ENCODE assay signal across 27 mouse cellular contexts in the genomic region with DNA sequence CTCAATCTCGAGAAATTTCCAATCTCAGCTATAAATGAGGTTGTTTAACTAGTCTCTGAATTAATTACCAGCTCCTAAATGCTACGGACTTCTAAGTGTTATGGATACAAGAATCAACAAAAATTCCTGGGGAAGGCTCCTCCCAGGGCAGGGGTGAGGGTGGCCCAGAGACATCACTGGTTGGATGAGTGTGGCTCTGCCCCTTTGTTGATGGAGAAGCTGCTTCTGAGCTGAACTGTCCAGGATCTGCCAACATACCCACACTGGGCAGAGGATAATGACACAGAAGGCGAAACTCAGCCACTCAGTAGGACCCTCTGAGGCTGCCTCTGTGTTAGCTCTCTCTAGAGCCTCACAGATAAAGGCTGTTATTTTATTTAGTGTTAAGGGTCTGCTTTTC.
DNase-seq lines count a peak whose midpoint lies in the region; ATAC-seq and TF ChIP-seq lines count a peak whose summit lies in the region.
"Had no signal": no experiment of that assay in that cellular context is flagged by ENCODE, and none has a peak within 500 bp of the region (broad histone marks: within the 10 kb centered on the region; RNA-seq: fewer than 3 reads in every experiment).

No protein-coding gene starts in this region.

- ATAC-seq in forebrain, embryonic 16.5 days: no peak
- ATAC-seq in hindbrain, embryonic 13.5 days (ENCODE audit: low FRiP score): no peak
- no peak for ATAC-seq in midbrain, embryonic 11.5 days (ENCODE audit: low FRiP score)
- ATAC-seq in midbrain, embryonic 16.5 days: no peak
- no peak for ATAC-seq in frontal cortex, adult (ENCODE audit: low TSS enrichment)
- ATAC-seq: forebrain, embryonic 13.5 days; intestine, embryonic 15.5 days had no signal

- H3K36me3 ChIP-seq in forebrain, embryonic 10.5 days (replicated peaks): no peaks in the 10 kb centered on the region
- H3K36me3 ChIP-seq in forebrain, embryonic 16.5 days (ENCODE audit: control insufficient read depth, insufficient read depth): no peaks in the 10 kb centered on the region
- no peaks in the 10 kb centered on the region for H3K36me3 ChIP-seq in hindbrain, embryonic 10.5 days
- no peaks in the 10 kb centered on the region for H3K36me3 ChIP-seq in hindbrain, embryonic 13.5 days
- H3K36me3 ChIP-seq in midbrain, embryonic 11.5 days (ENCODE audit: control insufficient read depth, insufficient read depth, low read length): no peaks in the 10 kb centered on the region
- no peaks in the 10 kb centered on the region for H3K36me3 ChIP-seq in midbrain, embryonic 16.5 days (ENCODE audit: control insufficient read depth, insufficient read depth, low read length)
- H3K36me3 ChIP-seq: embryonic facial prominence, embryonic 10.5 days; embryonic facial prominence, embryonic 13.5 days; heart, embryonic 12.5 days; heart, embryonic 15.5 days; hindbrain, embryonic 15.5 days; intestine, embryonic 15.5 days had no signal

- no peak for TF ChIP-seq CTCF in brain, embryonic 14.5 days (IDR thresholded peaks at IDR 0.05; ENCODE audit: borderline replicate concordance, extremely low read depth, insufficient read depth, insufficient read length)

- peaks cover 51% of the 10 kb centered on the region for H3K4me1 ChIP-seq in forebrain, embryonic 10.5 days
- H3K4me1 ChIP-seq in forebrain, embryonic 16.5 days (replicated peaks; ENCODE audit: control insufficient read depth, insufficient read depth, low read length): peaks cover 27% of the 10 kb centered on the region
- peaks cover 51% of the 10 kb centered on the region for H3K4me1 ChIP-seq in hindbrain, embryonic 10.5 days (replicated peaks)
- peaks cover 20% of the 10 kb centered on the region for H3K4me1 ChIP-seq in hindbrain, embryonic 13.5 days (replicated peaks)
- peaks cover 34% of the 10 kb centered on the region for H3K4me1 ChIP-seq in midbrain, embryonic 11.5 days (ENCODE audit: control insufficient read depth, insufficient read depth, low read length)
- 0 out of 2 replicates have a peak, but pooled peaks cover 5% of the 10 kb centered on the region for H3K4me1 ChIP-seq in midbrain, embryonic 16.5 days (ENCODE audit: control insufficient read depth, insufficient read depth, low read length)
- H3K4me1 ChIP-seq: intestine, embryonic 15.5 days had no signal

- H3K4me3 ChIP-seq in forebrain, embryonic 10.5 days: no peak overlapping the region
- no peak overlapping the region for H3K4me3 ChIP-seq in forebrain, embryonic 16.5 days (replicated peaks; ENCODE audit: low read length)
- H3K4me3 ChIP-seq in hindbrain, embryonic 10.5 days: no peak overlapping the region
- no peak overlapping the region for H3K4me3 ChIP-seq in hindbrain, embryonic 13.5 days
- no peak overlapping the region for H3K4me3 ChIP-seq in midbrain, embryonic 11.5 days (ENCODE audit: low read depth, low read length)
- no peak overlapping the region for H3K4me3 ChIP-seq in midbrain, embryonic 16.5 days (ENCODE audit: low read depth, low read length)
- H3K4me3 ChIP-seq: embryonic facial prominence, embryonic 10.5 days; embryonic facial prominence, embryonic 13.5 days; erythroblast, embryonic 14.5 days; forebrain, embryonic 13.5 days; heart, embryonic 12.5 days; heart, embryonic 15.5 days; hindbrain, embryonic 15.5 days; intestine, embryonic 15.5 days had no signal

- no peak for TF ChIP-seq POLR2A in brain, embryonic 14.5 days (IDR thresholded peaks at IDR 0.05; ENCODE audit: borderline replicate concordance, extremely low read depth, insufficient read depth, insufficient read length, poor library complexity, severe bottlenecking)

- peak overlapping the region; percentile 65 for H3K27ac ChIP-seq in forebrain, embryonic 10.5 days
- H3K27ac ChIP-seq in forebrain, embryonic 16.5 days (ENCODE audit: low read length): no peak overlapping the region
- H3K27ac ChIP-seq in hindbrain, embryonic 10.5 days: peak overlapping the region; percentile 74
- H3K27ac ChIP-seq in hindbrain, embryonic 13.5 days: no peak overlapping the region
- no peak overlapping the region for H3K27ac ChIP-seq in midbrain, embryonic 11.5 days (ENCODE audit: low read depth, low read length)
- no peak overlapping the region for H3K27ac ChIP-seq in midbrain, embryonic 16.5 days (ENCODE audit: low read length)
- H3K27ac ChIP-seq: embryonic facial prominence, embryonic 10.5 days; embryonic facial prominence, embryonic 13.5 days; forebrain, embryonic 13.5 days; heart, embryonic 15.5 days; hindbrain, embryonic 15.5 days; intestine, embryonic 15.5 days had no signal

- no peak overlapping the region for H3K4me2 ChIP-seq in forebrain, embryonic 16.5 days (ENCODE audit: low read length)
- no peak overlapping the region for H3K4me2 ChIP-seq in hindbrain, embryonic 13.5 days
- H3K4me2 ChIP-seq in midbrain, embryonic 11.5 days: no peak overlapping the region
- no peak overlapping the region for H3K4me2 ChIP-seq in midbrain, embryonic 16.5 days (ENCODE audit: low read length)
- H3K4me2 ChIP-seq: embryonic facial prominence, embryonic 13.5 days; forebrain, embryonic 13.5 days; heart, embryonic 12.5 days; heart, embryonic 15.5 days; hindbrain, embryonic 15.5 days; intestine, embryonic 15.5 days had no signal

- DNase-seq in forebrain, embryonic 10.5 days (ENCODE audit: extremely low spot score, low spot score): no peak
- no peak for DNase-seq in hindbrain, embryonic 10.5 days (ENCODE audit: low spot score)
- peak; percentile 88 for DNase-seq in midbrain, embryonic 11.5 days (ENCODE audit: low spot score, missing footprints)
- peak; percentile 12 for DNase-seq in brain, embryonic 14.5 days (ENCODE audit: low read depth)
- DNase-seq: adrenal gland, adult 2 months; adrenal gland, postnatal 14 days; cerebellum, adult 11-12 months; cerebellum, adult 8-10 months; cerebellum, postnatal 10 days; cerebellum, postnatal 36 days; embryo, embryonic 11 days; forebrain, postnatal 0 days; gastrocnemius, postnatal 36 days; heart, postnatal 10 days; kidney, adult 11 months had no signal

- H3K9me3 ChIP-seq in forebrain, embryonic 10.5 days: no peaks in the 10 kb centered on the region
- H3K9me3 ChIP-seq in forebrain, embryonic 16.5 days (ENCODE audit: control insufficient read depth, low read length): no peaks in the 10 kb centered on the region
- no peaks in the 10 kb centered on the region for H3K9me3 ChIP-seq in hindbrain, embryonic 10.5 days
- H3K9me3 ChIP-seq in hindbrain, embryonic 13.5 days: no peaks in the 10 kb centered on the region
- no peaks in the 10 kb centered on the region for H3K9me3 ChIP-seq in midbrain, embryonic 11.5 days (ENCODE audit: control insufficient read depth, low read length)
- no peaks in the 10 kb centered on the region for H3K9me3 ChIP-seq in midbrain, embryonic 16.5 days (replicated peaks; ENCODE audit: control insufficient read depth, low read length, poor library complexity, severe bottlenecking)
- H3K9me3 ChIP-seq: embryonic facial prominence, embryonic 10.5 days; embryonic facial prominence, embryonic 13.5 days; forebrain, embryonic 13.5 days; heart, embryonic 12.5 days; heart, embryonic 15.5 days; hindbrain, embryonic 15.5 days; intestine, embryonic 15.5 days had no signal

- no peaks in the 10 kb centered on the region for H3K27me3 ChIP-seq in forebrain, embryonic 10.5 days (ENCODE audit: poor library complexity, severe bottlenecking)
- H3K27me3 ChIP-seq in forebrain, embryonic 16.5 days (replicated peaks; ENCODE audit: control insufficient read depth, insufficient read depth, low read length): no peaks in the 10 kb centered on the region
- peaks cover 3% of the 10 kb centered on the region; the same call in 1 of the 2 replicates for H3K27me3 ChIP-seq in hindbrain, embryonic 10.5 days (ENCODE audit: insufficient read depth, poor library complexity, severe bottlenecking)
- peaks cover 9% of the 10 kb centered on the region for H3K27me3 ChIP-seq in hindbrain, embryonic 13.5 days
- H3K27me3 ChIP-seq in midbrain, embryonic 11.5 days (ENCODE audit: control insufficient read depth, insufficient read depth, low read length): no peaks in the 10 kb centered on the region
- H3K27me3 ChIP-seq in midbrain, embryonic 16.5 days (ENCODE audit: control insufficient read depth, insufficient read depth, low read depth, low read length): no peaks in the 10 kb centered on the region
- H3K27me3 ChIP-seq: forebrain, embryonic 13.5 days; intestine, embryonic 15.5 days had no signal

- 77% methylated on average over 3 of the region's 3 CpGs for WGBS in forebrain, embryonic 10.5 days
- WGBS in forebrain, embryonic 16.5 days: 51% methylated on average over 3 of the region's 3 CpGs
- 68% methylated on average over 3 of the region's 3 CpGs for WGBS in hindbrain, embryonic 10.5 days
- WGBS in hindbrain, embryonic 13.5 days: 69% methylated on average over 3 of the region's 3 CpGs
- 67% methylated on average over 3 of the region's 3 CpGs for WGBS in midbrain, embryonic 11.5 days
- WGBS in midbrain, embryonic 16.5 days: 69% methylated on average over 3 of the region's 3 CpGs

- H3K9ac ChIP-seq in forebrain, embryonic 16.5 days (replicated peaks; ENCODE audit: low read depth, low read length): no peak overlapping the region
- no peak overlapping the region for H3K9ac ChIP-seq in hindbrain, embryonic 13.5 days
- no peak overlapping the region for H3K9ac ChIP-seq in midbrain, embryonic 11.5 days (ENCODE audit: low read length)
- no peak overlapping the region for H3K9ac ChIP-seq in midbrain, embryonic 16.5 days (ENCODE audit: low read depth, low read length)
- H3K9ac ChIP-seq: embryonic facial prominence, embryonic 13.5 days; forebrain, embryonic 13.5 days; forebrain, postnatal 0 days; heart, embryonic 12.5 days; heart, embryonic 15.5 days; hindbrain, embryonic 15.5 days; intestine, embryonic 15.5 days had no signal

Comparison
In these comparisons a context has a peak if more than half of its experiments do, and no peak if none do; other contexts are left out.
1. H3K27ac ChIP-seq: peak in forebrain, embryonic 10.5 days (single experiment) and hindbrain, embryonic 10.5 days (single experiment); none in forebrain, embryonic 16.5 days (single experiment), hindbrain, embryonic 13.5 days (single experiment), midbrain, embryonic 11.5 days (single experiment) and midbrain, embryonic 16.5 days (single experiment).
2. DNase-seq: peak in midbrain, embryonic 11.5 days (single experiment) and brain, embryonic 14.5 days (single experiment); none in forebrain, embryonic 10.5 days (single experiment) and hindbrain, embryonic 10.5 days (single experiment).